Mouse (Mus musculus): ENCODE measurements around the gene Slc25a21.

DNA sequence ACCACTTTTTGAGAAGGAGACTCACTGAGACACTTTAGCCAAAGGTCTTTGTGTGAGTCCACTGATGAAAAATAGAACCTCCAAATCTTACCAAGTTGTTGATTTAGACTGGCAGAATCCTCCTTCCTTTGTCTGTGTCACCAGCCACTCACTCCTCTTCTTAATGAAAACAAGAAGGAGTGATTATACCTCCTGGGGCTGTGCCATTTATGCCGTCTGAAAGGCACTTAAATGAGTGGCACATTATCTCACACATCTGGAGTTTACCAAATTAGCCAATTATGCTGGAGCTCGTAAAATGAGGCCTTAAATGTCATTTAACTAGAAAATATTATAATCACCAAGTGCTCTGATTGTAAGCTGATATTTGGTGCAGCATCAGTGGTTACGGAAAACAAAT lies 345.8 kb downstream of the Slc25a21 start:
- TF ChIP-seq POLR2A (IDR thresholded peaks at IDR 0.05; ENCODE audit: borderline replicate concordance, control insufficient read depth, low read depth, low read length) (no peak), CTCF (IDR thresholded peaks at IDR 0.05; ENCODE audit: control insufficient read depth, insufficient read depth, low read length) (no peak)

Data from bone marrow, adult 2 months (tissue).